Mouse (Mus musculus) midbrain, embryonic 11.5 days (tissue): Measurements from ENCODE around the gene Slc9a5. TPM values are rescaled to one million over a fixed set of nuclear protein-coding genes. Genes with fewer than 3 reads are reported as not detected.

Experiments used
- ATAC-seq: fragments of 200-750 bp; cut with Nextera tagmentation; 2 replicates; pipeline ENCODE4 v1.8.0; 2017; ENCODE audit warnings: moderate TSS enrichment, moderate library complexity; ENCODE audit not compliant: low FRiP score
- DNase-seq: peaks from one replicate; pipeline ENCODE4 v3.0.0; 2015; ENCODE audit warnings: low spot score; ENCODE audit errors: missing footprints
- H3K27ac ChIP-seq: fragments of 300-500 bp; sonication (generic); 2 replicates; pipeline ENCODE4 v1.5.1; 2014; ENCODE audit warnings: low read depth, low read length
- H3K27me3 ChIP-seq: fragments of 300-500 bp; sonication (generic); 2 replicates; pipeline ENCODE4 v1.6.1; 2014; ENCODE audit warnings: mild to moderate bottlenecking, low read length, moderate library complexity, mixed read lengths; ENCODE audit not compliant: control insufficient read depth, insufficient read depth
- H3K36me3 ChIP-seq: fragments of 300-500 bp; sonication (generic); 2 replicates; pipeline ENCODE4 v1.6.1; 2014; ENCODE audit warnings: mild to moderate bottlenecking, low read length, moderate library complexity, mixed read lengths; ENCODE audit not compliant: control insufficient read depth, insufficient read depth
- H3K4me1 ChIP-seq: fragments of 300-500 bp; sonication (generic); 2 replicates; pipeline ENCODE4 v1.6.1; 2014; ENCODE audit warnings: low read length; ENCODE audit not compliant: control insufficient read depth, insufficient read depth
- H3K4me2 ChIP-seq: fragments of 300-500 bp; sonication (generic); 2 replicates; pipeline ENCODE4 v1.6.1; 2014; ENCODE audit warnings: mild to moderate bottlenecking, moderate library complexity
- H3K4me3 ChIP-seq: fragments of 300-500 bp; sonication (generic); 2 replicates; pipeline ENCODE4 v1.5.1; 2014; ENCODE audit warnings: low read depth, low read length
- H3K9ac ChIP-seq: fragments of 300-500 bp; sonication (generic); 2 replicates; pipeline ENCODE4 v1.6.1; 2014; ENCODE audit warnings: low read length
- H3K9me3 ChIP-seq: fragments of 300-500 bp; sonication (generic); 2 replicates; pipeline ENCODE4 v1.6.1; 2016; ENCODE audit warnings: low read length; ENCODE audit not compliant: control insufficient read depth
- WGBS: fragments of 180-500 bp; shearing (Covaris S2); extraction: QIAGEN DNeasy Blood & Tissue Kit; methylation state at CpG from one replicate; pipeline ENCODE4 v1.1.7; 2014; 5-methylcytosine and 5-hydroxymethylcytosine counted together
- microRNA counts: library from miRNA; unstranded; fragments of <30 nt; microRNA quantifications from one replicate; lab custom pipeline; 2015
- microRNA-seq: library from miRNA; unstranded; fragments of <30 nt; microRNA quantifications from one replicate; pipeline ENCODE4, GENCODE M21; 2017
- polyA plus RNA-seq: library from polyadenylated mRNA; unstranded; fragments of >200 nt; fragmentation: Nextera tagmentation; extraction: Ambion mirVana; gene quantifications from 2 replicates; pipeline ENCODE4 v1.2.1, GENCODE M21; 2014

The Slc9a5 gene
- polyA plus RNA-seq, 1 experiment from 2014 or later: 3.2 TPM

GRCm38 (mm10) chr8:105408331-105408730 lies 59.7 kb downstream of the Slc9a5 start:
- no peaks in the 10 kb centered on the region; the same call in 1 of the 2 replicates for H3K27me3 ChIP-seq
- no peak overlapping the region for H3K9ac ChIP-seq
- ATAC-seq (no peak), DNase-seq (peak; percentile 23)
- WGBS: 71% methylated on average over 7 of the region's 7 CpGs
- peaks cover 3% of the 10 kb centered on the region; the same call in 1 of the 2 replicates for H3K4me1 ChIP-seq
- H3K4me2 ChIP-seq: no peak overlapping the region
- no peaks in the 10 kb centered on the region for H3K9me3 ChIP-seq
- H3K4me3 ChIP-seq: no peak overlapping the region
- H3K36me3 ChIP-seq: no peaks in the 10 kb centered on the region
- H3K27ac ChIP-seq: no peak overlapping the region

GRCm38 (mm10) chr8:105409947-105410346 lies 61.3 kb downstream of the Slc9a5 start:
- DNase-seq: peak; percentile 23
- no peak overlapping the region for H3K4me2 ChIP-seq
- no peaks in the 10 kb centered on the region for H3K36me3 ChIP-seq
- WGBS: 93% methylated on average over 6 of the region's 6 CpGs
- no peak overlapping the region for H3K4me3 ChIP-seq
- no peaks in the 10 kb centered on the region for H3K9me3 ChIP-seq
- ATAC-seq: no peak
- H3K4me1 ChIP-seq: peaks cover 5% of the 10 kb centered on the region; the same call in 1 of the 2 replicates
- no peaks in the 10 kb centered on the region; the same call in 1 of the 2 replicates for H3K27me3 ChIP-seq
- no peak overlapping the region for H3K27ac ChIP-seq
- H3K9ac ChIP-seq: no peak overlapping the region

- DNase-seq (peak; percentile 92), ATAC-seq (peak; percentile 86)
- no peaks in the 10 kb centered on the region; the same call in 1 of the 2 replicates for H3K27me3 ChIP-seq
- H3K4me3 ChIP-seq: peak within 1 kb of the TSS; percentile 29
- 2% methylated on average over 32 of the region's 34 CpGs for WGBS
- H3K9me3 ChIP-seq: no peaks in the 10 kb centered on the region
- H3K4me2 ChIP-seq: peak within 1 kb of the TSS; percentile 50
- H3K27ac ChIP-seq: no peak within 1 kb of the TSS
- no peaks in the 10 kb centered on the region for H3K36me3 ChIP-seq
- H3K9ac ChIP-seq: peak within 1 kb of the TSS; percentile 9
- H3K4me1 ChIP-seq: peaks cover 5% of the 10 kb centered on the region; the same call in 1 of the 2 replicates
These were observed 64.7 kb downstream of the Slc9a5 start, which contains the start of the genes Kctd19 and Lrrc36 for GRCm38 (mm10) chr8:105413391-105413790. Gene Kctd19 (minus strand): TSS chr8:105413502. Gene Lrrc36 (plus strand): TSS chr8:105413571.

- no peaks in the 10 kb centered on the region for H3K36me3 ChIP-seq
- ATAC-seq: no peak
- no peak overlapping the region for H3K27ac ChIP-seq
- no peak overlapping the region for H3K9ac ChIP-seq
- H3K9me3 ChIP-seq: no peaks in the 10 kb centered on the region
- H3K4me2 ChIP-seq: no peak overlapping the region
- DNase-seq: peak; percentile 81
- 76% methylated on average over 2 of the region's 2 CpGs for WGBS
- H3K27me3 ChIP-seq: no peaks in the 10 kb centered on the region
- no peaks in the 10 kb centered on the region for H3K4me1 ChIP-seq
- H3K4me3 ChIP-seq: no peak overlapping the region
These were observed 70.3 kb downstream of the Slc9a5 start for GRCm38 (mm10) chr8:105418992-105419391.

MicroRNAs within 50 kb of the gene (microRNA counts, 519-probe panel; counts per million panel counts)
- 3,760 counts per million, percentile 27 among the panel's probes with 10 or more counts for microRNA mmu-miR-328 (lab: Ali Mortazavi, UCI)

Small RNAs within 50 kb of the gene (microRNA-seq; reads per million reads assigned to microRNA genes)
- not detected for gene Gm27320
- 229 reads per million, percentile 65 among the genes with 10 or more reads in this experiment for gene Mir328

Other genes with a start within 250 kb of the Slc9a5 start
- not detected in 2 replicates for gene Ces4a, start 217.0 kb upstream of the Slc9a5 start, polyA plus RNA-seq
- 49.8 and 60.2 TPM in 2 replicates for gene Cbfb, start 178.2 kb upstream of the Slc9a5 start, polyA plus RNA-seq
- gene D230025D16Rik, start 123.7 kb upstream of the Slc9a5 start, polyA plus RNA-seq: 32.3 and 32.9 TPM in 2 replicates
- 5.6 and 6.1 TPM in 2 replicates for gene B3gnt9, start 93.7 kb upstream of the Slc9a5 start, polyA plus RNA-seq
- 11.3 and 15.0 TPM in 2 replicates for gene Tradd, start 84.2 kb upstream of the Slc9a5 start, polyA plus RNA-seq
- gene Fbxl8, start 84.2 kb upstream of the Slc9a5 start, polyA plus RNA-seq: 0.84 and 1.5 TPM in 2 replicates
- gene Hsf4, start 79.0 kb upstream of the Slc9a5 start, polyA plus RNA-seq: not detected in 2 replicates
- 2.0 and 3.2 TPM in 2 replicates for gene Nol3, start 72.7 kb upstream of the Slc9a5 start, polyA plus RNA-seq
- gene 4931428F04Rik, start 59.0 kb upstream of the Slc9a5 start, polyA plus RNA-seq: 34.2 and 34.4 TPM in 2 replicates
- 6.4 and 8.6 TPM in 2 replicates for gene Exoc3l, start 52.7 kb upstream of the Slc9a5 start, polyA plus RNA-seq
- 94.9 and 101 TPM in 2 replicates for gene E2f4, start 51.2 kb upstream of the Slc9a5 start, polyA plus RNA-seq
- 0.81 and 1.8 TPM in 2 replicates for gene Elmo3, start 43.2 kb upstream of the Slc9a5 start, polyA plus RNA-seq
- gene Lrrc29, start 22.6 kb upstream of the Slc9a5 start, polyA plus RNA-seq: 0.91 and 1.1 TPM in 2 replicates
- 87.6 and 91.4 TPM in 2 replicates for gene Tmem208, start 22.5 kb upstream of the Slc9a5 start, polyA plus RNA-seq
- gene Fhod1, start 890 bp upstream of the Slc9a5 start, polyA plus RNA-seq: 1.6 and 2.0 TPM in 2 replicates
- gene Plekhg4, start 24.4 kb downstream of the Slc9a5 start, polyA plus RNA-seq: 0.55 and 0.61 TPM in 2 replicates
- gene Kctd19, start 64.7 kb downstream of the Slc9a5 start, polyA plus RNA-seq: not detected in 2 replicates
- gene Lrrc36, start 64.7 kb downstream of the Slc9a5 start, polyA plus RNA-seq: 1.9 and 2.7 TPM in 2 replicates
- gene Tppp3, start 122.7 kb downstream of the Slc9a5 start, polyA plus RNA-seq: 106 and 107 TPM in 2 replicates
- 14.5 and 19.0 TPM in 2 replicates for gene Zdhhc1, start 148.1 kb downstream of the Slc9a5 start, polyA plus RNA-seq
- 19.8 and 24.3 TPM in 2 replicates for gene Hsd11b2, start 169.9 kb downstream of the Slc9a5 start, polyA plus RNA-seq
- 121 and 129 TPM in 2 replicates for gene Atp6v0d1, start 217.2 kb downstream of the Slc9a5 start, polyA plus RNA-seq